Mouse (Mus musculus): ENCODE measurements around the gene Slc25a29.

Gene Slc25a29

GRCm38 (mm10) chr12:108794979-108795537 is 40.6 kb downstream of the Slc25a29 start:
- DNase-seq (ENCODE audit: low read depth, low spot score): no peak

GRCm38 (mm10) chr12:108794078-108794711 is 41.5 kb downstream of the Slc25a29 start:
- peak; percentile 92 for DNase-seq (ENCODE audit: low read depth, low spot score)

GRCm38 (mm10) chr12:108793453-108793941 is 42.2 kb downstream of the Slc25a29 start:
- peak; percentile 16 for DNase-seq (ENCODE audit: low read depth, low spot score)

- DNase-seq (ENCODE audit: low read depth, low spot score): peak; percentile 99
These were observed 42.9 kb downstream of the Slc25a29 start, which contains the start of gene Yy1 for GRCm38 (mm10) chr12:108792546-108793452. Gene Yy1 (plus strand): TSS chr12:108792973.

- peak; percentile 92 for DNase-seq (ENCODE audit: low read depth, low spot score)
These were observed 43.5 kb downstream of the Slc25a29 start for GRCm38 (mm10) chr12:108792152-108792545.

- no peak for DNase-seq (ENCODE audit: low read depth, low spot score)
These were observed 48.4 kb downstream of the Slc25a29 start for GRCm38 (mm10) chr12:108787329-108787728.

GRCm38 (mm10) chr12:108785161-108785560 is 50.5 kb downstream of the Slc25a29 start:
- no peak for DNase-seq (ENCODE audit: low read depth, low spot score)

- no peak for DNase-seq (ENCODE audit: low read depth, low spot score)
These were observed 55.4 kb downstream of the Slc25a29 start for GRCm38 (mm10) chr12:108780108-108780877.
